Mouse (Mus musculus) limb, embryonic 15.5 days (tissue): ENCODE data around the gene Olfr1496. TPM values are rescaled to one million over a fixed set of nuclear protein-coding genes. Genes with fewer than 3 reads are reported as not detected.

Source experiments
- ATAC-seq: fragments of 200-750 bp; cut with Nextera tagmentation; 2 replicates; pipeline ENCODE4 v1.8.0; 2017; ENCODE audit warnings: low read depth, moderate TSS enrichment; ENCODE audit not compliant: insufficient number of reproducible peaks, low FRiP score, low TSS enrichment
- H3K27ac ChIP-seq: fragments of 300-500 bp; sonication (generic); 2 replicates; pipeline ENCODE4 v1.5.1; 2015; ENCODE audit warnings: moderate library complexity, mild to moderate bottlenecking, inconsistent platforms
- H3K27me3 ChIP-seq: fragments of 300-500 bp; sonication (generic); 2 replicates; pipeline ENCODE4 v1.6.1; 2015; ENCODE audit warnings: inconsistent platforms
- H3K36me3 ChIP-seq: fragments of 300-500 bp; sonication (generic); 2 replicates; pipeline ENCODE4 v1.6.1; 2015; ENCODE audit warnings: inconsistent platforms
- H3K4me1 ChIP-seq: fragments of 300-500 bp; sonication (generic); 2 replicates; pipeline ENCODE4 v1.6.1; 2015; ENCODE audit warnings: inconsistent platforms
- H3K4me2 ChIP-seq: fragments of 300-500 bp; sonication (generic); 2 replicates; pipeline ENCODE4 v1.6.1; 2015; ENCODE audit warnings: mild to moderate bottlenecking, inconsistent platforms
- H3K4me3 ChIP-seq: fragments of 300-500 bp; sonication (generic); 2 replicates; pipeline ENCODE4 v1.5.1; 2015; ENCODE audit warnings: mild to moderate bottlenecking, inconsistent platforms
- H3K9ac ChIP-seq: fragments of 300-500 bp; sonication (generic); 2 replicates; pipeline ENCODE4 v1.6.1; 2015; ENCODE audit warnings: inconsistent platforms
- H3K9me3 ChIP-seq: fragments of 300-500 bp; sonication (generic); 2 replicates; pipeline ENCODE4 v1.6.1; 2016; ENCODE audit warnings: inconsistent platforms
- polyA plus RNA-seq: library from polyadenylated mRNA; unstranded; fragments of >200 nt; fragmentation: Nextera tagmentation; extraction: Ambion mirVana; gene quantifications from 2 replicates; pipeline ENCODE4 v1.2.1, GENCODE M21; 2015

The Olfr1496 gene
- polyA plus RNA-seq, 1 experiment from 2014 or later: not detected

- no peak within 1 kb of the TSS for H3K4me3 ChIP-seq
- H3K27ac ChIP-seq: no peak within 1 kb of the TSS
- 0 out of 2 replicates have a peak, but pooled peaks cover 2% of the 10 kb centered on the region for H3K4me1 ChIP-seq
- H3K4me2 ChIP-seq: no peak within 1 kb of the TSS
- H3K36me3 ChIP-seq: no peaks in the 10 kb centered on the region
- H3K9me3 ChIP-seq: no peaks in the 10 kb centered on the region
- no peak within 1 kb of the TSS for H3K9ac ChIP-seq
- H3K27me3 ChIP-seq: no peaks in the 10 kb centered on the region
- no peak for ATAC-seq
These were observed 52.7 kb downstream of the Olfr1496 start, which contains the start of gene Olfr1500 for GRCm38 (mm10) chr19:13830388-13830787. Gene Olfr1500 (minus strand): TSS chr19:13830488.

Other genes with a start within 250 kb of the Olfr1496 start
- gene Olfr1480, start 250.0 kb upstream of the Olfr1496 start, polyA plus RNA-seq: not detected in 2 replicates
- not detected in 2 replicates for gene Olfr1484, start 194.4 kb upstream of the Olfr1496 start, polyA plus RNA-seq
- gene Olfr1487, start 160.5 kb upstream of the Olfr1496 start, polyA plus RNA-seq: not detected in 2 replicates
- gene Olfr1489, start 146.3 kb upstream of the Olfr1496 start, polyA plus RNA-seq: not detected in 2 replicates
- gene Olfr1490, start 126.8 kb upstream of the Olfr1496 start, polyA plus RNA-seq: not detected in 2 replicates
- gene Olfr1491, start 80.6 kb upstream of the Olfr1496 start, polyA plus RNA-seq: not detected in 2 replicates
- gene Olfr1493-ps1, start 54.6 kb upstream of the Olfr1496 start, polyA plus RNA-seq: not detected in 2 replicates
- gene Olfr1494, start 38.1 kb upstream of the Olfr1496 start, polyA plus RNA-seq: not detected in 2 replicates
- not detected in 2 replicates for gene Olfr1495, start 13.3 kb upstream of the Olfr1496 start, polyA plus RNA-seq
- gene Olfr1497, start 20.3 kb downstream of the Olfr1496 start, polyA plus RNA-seq: not detected in 2 replicates
- not detected in 2 replicates for gene Olfr1499, start 41.6 kb downstream of the Olfr1496 start, polyA plus RNA-seq
- gene Olfr1500, start 52.6 kb downstream of the Olfr1496 start, polyA plus RNA-seq: not detected in 2 replicates
- gene Olfr1501, start 72.8 kb downstream of the Olfr1496 start, polyA plus RNA-seq: not detected in 2 replicates
- gene Olfr1502, start 83.9 kb downstream of the Olfr1496 start, polyA plus RNA-seq: not detected in 2 replicates
- gene Olfr1504, start 120.0 kb downstream of the Olfr1496 start, polyA plus RNA-seq: not detected in 2 replicates
- not detected in 2 replicates for gene Olfr1505, start 135.7 kb downstream of the Olfr1496 start, polyA plus RNA-seq